ENCODE assay signal across 10 mouse cellular contexts in the genomic region with DNA sequence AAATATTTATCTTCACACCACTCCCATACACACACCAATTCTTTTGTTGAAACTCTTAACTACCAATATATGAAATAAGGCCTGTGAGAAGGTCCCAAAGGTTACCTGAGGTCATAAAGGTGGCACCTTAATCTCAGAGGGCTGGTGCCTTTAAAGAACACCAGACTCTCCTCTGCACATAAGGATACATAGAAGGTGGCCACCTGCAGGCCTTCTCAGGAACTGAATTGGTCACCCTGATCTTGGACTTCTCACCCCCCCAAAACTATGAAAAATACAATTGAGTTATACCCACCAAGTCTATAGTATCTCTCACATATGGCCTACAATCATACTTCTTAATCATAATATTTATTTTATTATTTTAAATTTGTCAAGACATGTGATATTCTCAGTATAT. TPM values are rescaled to one million over a fixed set of nuclear protein-coding genes. Genes with fewer than 3 reads are reported as not detected.
DNase-seq lines count a peak whose midpoint lies in the region; ATAC-seq lines count a peak whose summit lies in the region.
"Had no signal": no experiment of that assay in that cellular context is flagged by ENCODE, and none has a peak within 500 bp of the region (broad histone marks: within the 10 kb centered on the region; RNA-seq: fewer than 3 reads in every experiment).

No protein-coding gene starts in this region.

- no peak overlapping the region for H3K9ac ChIP-seq in kidney, embryonic 14.5 days (ENCODE audit: low read depth, low read length)
- H3K9ac ChIP-seq: hindbrain, embryonic 12.5 days; lung, embryonic 15.5 days had no signal

- no peaks in the 10 kb centered on the region for H3K27me3 ChIP-seq in kidney, embryonic 14.5 days (ENCODE audit: control insufficient read depth, insufficient read depth, low read length)
- H3K27me3 ChIP-seq: hindbrain, embryonic 12.5 days; lung, embryonic 15.5 days had no signal

- no peak overlapping the region for H3K4me2 ChIP-seq in kidney, embryonic 14.5 days (replicated peaks; ENCODE audit: low read depth, low read length)
- H3K4me2 ChIP-seq: hindbrain, embryonic 12.5 days; lung, embryonic 15.5 days had no signal

- no peaks in the 10 kb centered on the region for H3K4me1 ChIP-seq in kidney, embryonic 14.5 days (ENCODE audit: control insufficient read depth, insufficient read depth, low read length)
- H3K4me1 ChIP-seq: hindbrain, embryonic 12.5 days; lung, embryonic 15.5 days had no signal

- peak; percentile 22 for DNase-seq in kidney, adult 9 months
- peak; percentile 27 for DNase-seq in thymus, postnatal 4 days
- DNase-seq in thymus, postnatal 10 days (ENCODE audit: low spot score in 2 of 2) = no peak
- peak; percentile 18 for DNase-seq in induced T-regulatory cell, adult 2 months (ENCODE audit: low read depth)
- DNase-seq in T-cell, adult 2 months (ENCODE audit: low spot score) = no peak
- DNase-seq: thymus, adult 18-20 months had no signal

- no peak for ATAC-seq in kidney, embryonic 14.5 days (ENCODE audit: low FRiP score, low TSS enrichment)
- ATAC-seq in erythroid progenitor cell, adult 5-6 weeks (replicated peaks; ENCODE audit: low FRiP score, poor library complexity, severe bottlenecking) = no peak

- no peaks in the 10 kb centered on the region for H3K36me3 ChIP-seq in kidney, embryonic 14.5 days (ENCODE audit: control insufficient read depth, insufficient read depth, low read length)
- H3K36me3 ChIP-seq: hindbrain, embryonic 12.5 days; lung, embryonic 15.5 days had no signal

- no peak overlapping the region for H3K4me3 ChIP-seq in kidney, embryonic 14.5 days (ENCODE audit: low read length)
- H3K4me3 ChIP-seq: hindbrain, embryonic 12.5 days; lung, embryonic 15.5 days had no signal

- H3K9me3 ChIP-seq in kidney, embryonic 14.5 days (ENCODE audit: control insufficient read depth, low read length) = no peaks in the 10 kb centered on the region
- H3K9me3 ChIP-seq: hindbrain, embryonic 12.5 days; lung, embryonic 15.5 days had no signal

- H3K27ac ChIP-seq in kidney, embryonic 14.5 days (ENCODE audit: low read depth, low read length) = no peak overlapping the region
- H3K27ac ChIP-seq: hindbrain, embryonic 12.5 days; lung, embryonic 15.5 days had no signal

RNA-seq across cellular contexts. Expression of a gene that starts 43.3 kb away (rescaled TPM):
- polyA plus RNA-seq in kidney, embryonic 14.5 days (2014; fragmentation: Nextera tagmentation; extraction: Ambion mirVana) = 27.9 and 35.7 TPM in 2 replicates
- total RNA-seq in erythroid progenitor cell, adult 5-6 weeks (2015; ENCODE audit: low replicate concordance) = 28.1 and 32.4 TPM in 2 replicates
- 25.7 and 41.7 TPM in 2 replicates for total RNA-seq in erythroid progenitor cell, adult 5-6 weeks (2017; ENCODE audit: low replicate concordance)

Comparison
In these comparisons a context has a peak if more than half of its experiments do, and no peak if none do; other contexts are left out.
1. DNase-seq: peak in kidney, adult 9 months (single experiment), thymus, postnatal 4 days (single experiment) and induced T-regulatory cell, adult 2 months (single experiment); none in thymus, postnatal 10 days (0 of 2) and T-cell, adult 2 months (single experiment).